Mouse (Mus musculus): ENCODE measurements around the gene Gm10271. TPM values are rescaled to one million over a fixed set of nuclear protein-coding genes. Genes with fewer than 3 reads are reported as not detected.

Gm10271 gene
- total and polyA plus RNA-seq, 2 experiments from 2014 or later = not detected

DNA sequence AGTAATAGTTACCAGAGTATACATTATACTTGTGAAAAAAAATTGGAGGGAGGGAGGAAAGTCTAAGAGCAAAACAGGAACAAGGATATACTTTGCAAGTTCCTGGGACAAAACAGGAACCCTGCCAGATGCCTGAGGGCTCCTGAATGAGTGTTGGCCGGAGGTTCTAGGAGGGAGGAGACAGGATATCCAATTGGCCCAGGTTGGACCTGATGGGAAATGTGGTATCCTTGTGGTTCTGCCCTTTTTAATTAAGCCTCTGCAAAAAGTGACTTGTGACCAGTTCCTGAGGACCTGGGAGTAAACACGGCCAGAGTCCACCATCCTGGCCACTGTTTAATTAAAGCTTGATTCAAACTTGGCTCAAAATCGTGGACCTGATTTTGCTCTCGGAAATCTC, 3.7 kb downstream of the Gm10271 start:
- Histone ChIP-seq H3K27ac (ENCODE audit: low read depth, low read length) (no peak overlapping the region), H3K27me3 (ENCODE audit: insufficient read depth, low read length) (no peaks in the 10 kb centered on the region), H3K4me1 (ENCODE audit: insufficient read depth, low read length) (no peaks in the 10 kb centered on the region), H3K9ac (replicated peaks; ENCODE audit: low read length, poor library complexity, severe bottlenecking) (no peak overlapping the region), H3K9me3 (ENCODE audit: low read length) (no peaks in the 10 kb centered on the region), H3K4me2 (ENCODE audit: low read depth, low read length, poor library complexity, severe bottlenecking) (no peak overlapping the region), H3K4me3 (ENCODE audit: low read depth, low read length) (no peak overlapping the region), H3K36me3 (ENCODE audit: insufficient read depth, low read length) (no peaks in the 10 kb centered on the region)
- no peak for TF ChIP-seq CTCF (IDR thresholded peaks at IDR 0.05)
- no peak for DNase-seq (ENCODE audit: low spot score)
- 89% methylated on average over 4 of the region's 4 CpGs for WGBS
- ATAC-seq (ENCODE audit: low FRiP score) = no peak

DNA sequence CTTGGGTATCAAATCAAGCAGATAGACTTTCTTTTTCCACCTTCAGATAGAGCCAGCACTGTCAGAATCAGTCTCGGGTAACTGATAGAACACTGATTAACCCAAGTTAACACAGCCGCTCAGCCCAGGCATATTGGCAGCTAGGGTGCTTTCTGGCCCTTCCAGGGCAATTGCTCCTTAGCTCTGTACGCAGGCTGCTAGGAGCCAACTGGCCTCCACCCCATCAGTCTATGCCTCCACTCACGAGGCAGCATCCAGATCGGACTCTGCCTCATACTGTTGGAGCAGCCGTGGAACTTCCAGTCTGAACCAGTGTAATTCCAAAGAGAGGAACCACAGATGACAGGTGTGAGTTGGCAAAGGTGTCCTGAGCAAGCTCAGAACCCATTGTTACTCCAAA, 6.3 kb downstream of the Gm10271 start:
- no peaks in the 10 kb centered on the region for H3K27me3 ChIP-seq (ENCODE audit: insufficient read depth, low read length)
- H3K4me2 ChIP-seq (ENCODE audit: low read depth, low read length, poor library complexity, severe bottlenecking) = no peak overlapping the region
- H3K9ac ChIP-seq (replicated peaks; ENCODE audit: low read length, poor library complexity, severe bottlenecking) = no peak overlapping the region
- no peak for DNase-seq (ENCODE audit: low spot score)
- H3K4me3 ChIP-seq (ENCODE audit: low read depth, low read length) = no peak overlapping the region
- ATAC-seq (ENCODE audit: low FRiP score) = no peak
- no peaks in the 10 kb centered on the region for H3K9me3 ChIP-seq (ENCODE audit: low read length)
- no peak for TF ChIP-seq CTCF (IDR thresholded peaks at IDR 0.05)
- no peak overlapping the region for H3K27ac ChIP-seq (ENCODE audit: low read depth, low read length)
- H3K36me3 ChIP-seq (ENCODE audit: insufficient read depth, low read length) = no peaks in the 10 kb centered on the region
- 84% methylated on average over 6 of the region's 6 CpGs for WGBS
- no peaks in the 10 kb centered on the region for H3K4me1 ChIP-seq (ENCODE audit: insufficient read depth, low read length)

DNA sequence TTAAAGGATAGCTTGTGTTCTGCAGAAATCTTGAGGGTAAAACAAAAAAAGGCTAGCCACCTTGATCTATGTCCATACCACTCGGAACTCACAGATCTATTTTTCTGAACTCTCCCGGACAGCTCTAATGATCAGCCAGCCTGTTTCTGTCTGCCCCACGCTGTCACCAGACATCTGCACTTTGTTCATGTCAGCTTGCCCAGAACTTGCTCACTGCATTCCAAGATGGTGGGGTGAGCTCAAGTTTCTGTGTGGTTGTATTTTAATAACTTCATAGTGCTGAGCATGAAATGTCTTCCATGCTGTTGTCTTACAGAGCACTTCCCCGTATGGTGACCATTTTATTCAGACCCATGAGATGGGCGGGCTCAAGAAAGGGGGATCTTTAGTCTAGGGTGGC, 7.1 kb downstream of the Gm10271 start:
- Histone ChIP-seq H3K4me2 (ENCODE audit: low read depth, low read length, poor library complexity, severe bottlenecking) (no peak overlapping the region), H3K27me3 (ENCODE audit: insufficient read depth, low read length) (no peaks in the 10 kb centered on the region), H3K36me3 (ENCODE audit: insufficient read depth, low read length) (no peaks in the 10 kb centered on the region), H3K9ac (replicated peaks; ENCODE audit: low read length, poor library complexity, severe bottlenecking) (no peak overlapping the region), H3K27ac (ENCODE audit: low read depth, low read length) (no peak overlapping the region), H3K4me1 (ENCODE audit: insufficient read depth, low read length) (no peaks in the 10 kb centered on the region), H3K4me3 (ENCODE audit: low read depth, low read length) (no peak overlapping the region), H3K9me3 (ENCODE audit: low read length) (no peaks in the 10 kb centered on the region)
- WGBS = 78% methylated on average over 5 of the region's 5 CpGs
- ATAC-seq (ENCODE audit: low FRiP score) = no peak
- TF ChIP-seq CTCF (IDR thresholded peaks at IDR 0.05) = no peak
- DNase-seq (ENCODE audit: low spot score) = no peak

DNA sequence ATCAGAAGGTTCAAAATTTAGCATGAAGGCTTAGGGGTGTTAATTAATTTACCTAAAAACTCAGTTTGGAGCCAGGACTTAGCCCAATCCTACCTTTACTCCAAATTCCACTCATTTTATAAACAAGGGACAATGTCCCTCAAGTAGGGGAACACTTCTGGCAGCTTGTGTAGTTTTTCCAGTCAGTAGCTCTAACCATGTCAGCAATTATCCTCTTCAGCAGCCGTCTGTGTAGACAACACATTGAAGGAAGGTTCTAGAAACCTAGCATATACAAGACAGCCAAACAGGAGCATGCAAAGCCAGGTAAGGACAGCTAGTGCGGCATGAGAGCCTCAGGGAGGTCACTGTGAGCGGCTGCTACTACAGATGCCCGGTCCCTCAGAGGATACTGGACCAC, 7.8 kb downstream of the Gm10271 start:
- WGBS = 89% methylated on average over 4 of the region's 4 CpGs

DNA sequence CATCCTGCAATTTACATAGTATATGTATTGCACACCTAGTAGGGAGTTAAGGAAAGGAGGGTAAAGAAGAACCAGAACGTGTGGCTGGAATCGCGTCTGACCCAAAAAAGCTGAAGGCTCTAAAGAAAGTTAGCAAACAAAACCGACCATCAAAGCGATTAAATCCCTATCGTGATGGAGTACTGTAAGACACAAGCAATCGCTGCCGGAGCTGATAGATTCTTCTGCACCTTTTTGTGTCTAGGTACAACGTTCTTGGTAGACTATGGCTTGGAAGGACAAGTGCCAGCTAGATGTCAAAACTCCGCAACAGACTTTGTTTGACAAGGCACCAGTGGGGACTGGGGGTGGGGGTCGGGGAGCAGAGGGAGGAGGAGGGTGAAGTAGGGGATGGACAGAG, 8.3 kb downstream of the Gm10271 start:
- ATAC-seq (ENCODE audit: low FRiP score) = no peak

More for the DNA sequence above, 7.8 kb downstream of the Gm10271 start:
- H3K4me1 ChIP-seq (ENCODE audit: insufficient read depth, low read length) = no peaks in the 10 kb centered on the region
- no peak for ATAC-seq (ENCODE audit: low FRiP score)
- no peaks in the 10 kb centered on the region for H3K36me3 ChIP-seq (ENCODE audit: insufficient read depth, low read length)
- no peaks in the 10 kb centered on the region for H3K9me3 ChIP-seq (ENCODE audit: low read length)
- H3K27ac ChIP-seq (ENCODE audit: low read depth, low read length) = no peak overlapping the region
- H3K4me2 ChIP-seq (ENCODE audit: low read depth, low read length, poor library complexity, severe bottlenecking) = no peak overlapping the region
- H3K9ac ChIP-seq (replicated peaks; ENCODE audit: low read length, poor library complexity, severe bottlenecking) = no peak overlapping the region
- no peak for DNase-seq (ENCODE audit: low spot score)
- H3K27me3 ChIP-seq (ENCODE audit: insufficient read depth, low read length) = no peaks in the 10 kb centered on the region
- no peak for TF ChIP-seq CTCF (IDR thresholded peaks at IDR 0.05)
- no peak overlapping the region for H3K4me3 ChIP-seq (ENCODE audit: low read depth, low read length)

DNA sequence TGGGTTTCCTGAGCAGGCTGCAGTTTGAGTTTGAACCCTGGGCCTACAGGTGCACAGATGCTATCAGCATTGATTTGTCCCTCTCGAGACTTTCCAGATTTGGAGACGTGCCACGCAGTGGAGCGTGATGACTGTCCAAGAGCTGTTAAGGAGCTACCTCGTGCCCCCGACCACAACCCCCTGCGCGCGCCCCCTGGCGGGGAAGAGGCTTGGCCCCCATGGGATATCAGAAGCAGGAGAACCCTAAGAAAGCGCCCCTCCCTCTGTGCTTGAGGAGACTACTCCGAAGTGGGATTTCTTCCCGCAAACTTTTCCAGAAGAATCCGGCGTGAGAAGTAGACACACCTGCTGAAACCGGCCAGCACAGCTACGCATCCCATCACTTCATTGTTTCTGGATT, 9.6 kb downstream of the Gm10271 start:
- peak; percentile 12; the same call in 1 of the 2 replicates for TF ChIP-seq CTCF (IDR thresholded peaks at IDR 0.05)
- WGBS = 65% methylated on average over 17 of the region's 17 CpGs
- Histone ChIP-seq H3K4me2 (ENCODE audit: low read depth, low read length, poor library complexity, severe bottlenecking) (no peak overlapping the region), H3K4me3 (ENCODE audit: low read depth, low read length) (no peak overlapping the region), H3K4me1 (ENCODE audit: insufficient read depth, low read length) (no peaks in the 10 kb centered on the region), H3K9ac (replicated peaks; ENCODE audit: low read length, poor library complexity, severe bottlenecking) (no peak overlapping the region), H3K27me3 (ENCODE audit: insufficient read depth, low read length) (no peaks in the 10 kb centered on the region), H3K9me3 (ENCODE audit: low read length) (no peaks in the 10 kb centered on the region), H3K27ac (ENCODE audit: low read depth, low read length) (no peak overlapping the region), H3K36me3 (ENCODE audit: insufficient read depth, low read length) (no peaks in the 10 kb centered on the region)
- ATAC-seq (ENCODE audit: low FRiP score) (no peak), DNase-seq (ENCODE audit: low spot score) (no peak)

More for the DNA sequence above, 8.3 kb downstream of the Gm10271 start:
- Histone ChIP-seq H3K4me3 (ENCODE audit: low read depth, low read length) (no peak overlapping the region), H3K27ac (ENCODE audit: low read depth, low read length) (no peak overlapping the region), H3K9me3 (ENCODE audit: low read length) (no peaks in the 10 kb centered on the region), H3K4me1 (ENCODE audit: insufficient read depth, low read length) (no peaks in the 10 kb centered on the region), H3K36me3 (ENCODE audit: insufficient read depth, low read length) (no peaks in the 10 kb centered on the region), H3K4me2 (ENCODE audit: low read depth, low read length, poor library complexity, severe bottlenecking) (no peak overlapping the region), H3K27me3 (ENCODE audit: insufficient read depth, low read length) (no peaks in the 10 kb centered on the region), H3K9ac (replicated peaks; ENCODE audit: low read length, poor library complexity, severe bottlenecking) (no peak overlapping the region)
- WGBS = 85% methylated on average over 11 of the region's 11 CpGs
- TF ChIP-seq CTCF (IDR thresholded peaks at IDR 0.05) = no peak
- DNase-seq (ENCODE audit: low spot score) = no peak

Measured in midbrain, postnatal 0 days (tissue).